Mouse (Mus musculus): ENCODE data around the gene Krcc1. TPM values are rescaled to one million over a fixed set of nuclear protein-coding genes. Genes with fewer than 3 reads are reported as not detected.
"Not testable (repeated sequence)": the region's sequence is repeated elsewhere in the genome, so short reads cannot be mapped to it uniquely, and the experiment has no call there.

The Krcc1 gene
- total and polyA plus RNA-seq, 3 experiments: 50.1 to 123 (median 85.5) TPM

GRCm38 (mm10) chr6:71259166-71259565 is 12.3 kb upstream of the Krcc1 start:
- DNase-seq (ENCODE audit: low spot score): no peak
- no peak overlapping the region for H3K4me3 ChIP-seq (ENCODE audit: low read depth, low read length)
- H3K36me3 ChIP-seq (replicated peaks): no peaks in the 10 kb centered on the region
- TF ChIP-seq CTCF (IDR thresholded peaks at IDR 0.05; ENCODE audit: low read depth, low read length) (no peak), GATA1 (IDR thresholded peaks at IDR 0.05; ENCODE audit: borderline replicate concordance, low read length) (no peak), POLR2AphosphoS5 (IDR thresholded peaks at IDR 0.05; ENCODE audit: insufficient replicate concordance, low read depth, low read length) (no peak), GATA2 (IDR thresholded peaks at IDR 0.05; ENCODE audit: borderline replicate concordance, low read depth, low read length) (no peak), TAL1 (conservative IDR thresholded peaks at IDR 0.05; ENCODE audit: low read depth, low read length) (no peak)
- peaks cover 45% of the 10 kb centered on the region for H3K4me1 ChIP-seq (ENCODE audit: insufficient read depth, low read depth, low read length)
- ATAC-seq (ENCODE audit: extremely low read depth, insufficient number of reproducible peaks, low FRiP score, poor library complexity, severe bottlenecking): no peak
- no peaks in the 10 kb centered on the region for H3K27me3 ChIP-seq (ENCODE audit: insufficient read depth, low read length)
- H3K9me3 ChIP-seq (replicated peaks): no peaks in the 10 kb centered on the region

GRCm38 (mm10) chr6:71260051-71260640 is 11.3 kb upstream of the Krcc1 start:
- peak; percentile 96 for ATAC-seq (ENCODE audit: extremely low read depth, insufficient number of reproducible peaks, low FRiP score, poor library complexity, severe bottlenecking)

GRCm38 (mm10) chr6:71261060-71261459 is 10.4 kb upstream of the Krcc1 start:
- DNase-seq (ENCODE audit: low spot score): no peak

More at GRCm38 (mm10) chr6:71260051-71260640, 11.3 kb upstream of the Krcc1 start:
- Histone ChIP-seq H3K9me3 (replicated peaks) (no peaks in the 10 kb centered on the region), H3K4me3 (ENCODE audit: low read depth, low read length) (peak overlapping the region; percentile 33; the same call in 1 of the 2 replicates), H3K27me3 (ENCODE audit: insufficient read depth, low read length) (no peaks in the 10 kb centered on the region), H3K4me1 (ENCODE audit: insufficient read depth, low read depth, low read length) (peaks cover 45% of the 10 kb centered on the region), H3K36me3 (replicated peaks) (no peaks in the 10 kb centered on the region)
- peak; percentile 71 for DNase-seq (ENCODE audit: low spot score)
- TF ChIP-seq TAL1 (conservative IDR thresholded peaks at IDR 0.05; ENCODE audit: low read depth, low read length) (peak; percentile 74), GATA1 (IDR thresholded peaks at IDR 0.05; ENCODE audit: borderline replicate concordance, low read length) (no peak), POLR2AphosphoS5 (IDR thresholded peaks at IDR 0.05; ENCODE audit: insufficient replicate concordance, low read depth, low read length) (no peak)

GRCm38 (mm10) chr6:71262142-71262833 is 9.2 kb upstream of the Krcc1 start:
- no peak for TF ChIP-seq GATA2 (IDR thresholded peaks at IDR 0.05; ENCODE audit: borderline replicate concordance, low read depth, low read length)

More at GRCm38 (mm10) chr6:71261060-71261459, 10.4 kb upstream of the Krcc1 start:
- Histone ChIP-seq H3K4me1 (ENCODE audit: insufficient read depth, low read depth, low read length) (peaks cover 45% of the 10 kb centered on the region), H3K36me3 (replicated peaks) (no peaks in the 10 kb centered on the region), H3K4me3 (ENCODE audit: low read depth, low read length) (no peak overlapping the region), H3K27me3 (ENCODE audit: insufficient read depth, low read length) (no peaks in the 10 kb centered on the region), H3K9me3 (replicated peaks) (no peaks in the 10 kb centered on the region)
- TF ChIP-seq POLR2AphosphoS5 (IDR thresholded peaks at IDR 0.05; ENCODE audit: insufficient replicate concordance, low read depth, low read length) (no peak), GATA1 (IDR thresholded peaks at IDR 0.05; ENCODE audit: borderline replicate concordance, low read length) (no peak), GATA2 (IDR thresholded peaks at IDR 0.05; ENCODE audit: borderline replicate concordance, low read depth, low read length) (no peak), CTCF (IDR thresholded peaks at IDR 0.05; ENCODE audit: low read depth, low read length) (no peak), TAL1 (conservative IDR thresholded peaks at IDR 0.05; ENCODE audit: low read depth, low read length) (no peak)
- no peak for ATAC-seq (ENCODE audit: extremely low read depth, insufficient number of reproducible peaks, low FRiP score, poor library complexity, severe bottlenecking)

GRCm38 (mm10) chr6:71267603-71268002 is 3.9 kb upstream of the Krcc1 start:
- H3K9me3 ChIP-seq (replicated peaks); H3K27me3 ChIP-seq (ENCODE audit: insufficient read depth, low read length); DNase-seq (ENCODE audit: low spot score); ATAC-seq (ENCODE audit: extremely low read depth, insufficient number of reproducible peaks, low FRiP score, poor library complexity, severe bottlenecking); H3K36me3 ChIP-seq (replicated peaks); H3K4me3 ChIP-seq (ENCODE audit: low read depth, low read length): not testable (repeated sequence)
- H3K4me1 ChIP-seq (ENCODE audit: insufficient read depth, low read depth, low read length): peaks cover 32% of the 10 kb centered on the region

More at GRCm38 (mm10) chr6:71262142-71262833, 9.2 kb upstream of the Krcc1 start:
- Histone ChIP-seq H3K36me3 (replicated peaks) (no peaks in the 10 kb centered on the region), H3K9me3 (replicated peaks) (no peaks in the 10 kb centered on the region), H3K4me1 (ENCODE audit: insufficient read depth, low read depth, low read length) (peaks cover 45% of the 10 kb centered on the region), H3K27me3 (ENCODE audit: insufficient read depth, low read length) (no peaks in the 10 kb centered on the region), H3K4me3 (ENCODE audit: low read depth, low read length) (no peak overlapping the region)
- ATAC-seq (ENCODE audit: extremely low read depth, insufficient number of reproducible peaks, low FRiP score, poor library complexity, severe bottlenecking) (no peak), DNase-seq (ENCODE audit: low spot score) (no peak)

- no peak overlapping the region; the same call in 1 of the 2 replicates for H3K4me3 ChIP-seq (ENCODE audit: low read depth, low read length)
- H3K27me3 ChIP-seq (ENCODE audit: insufficient read depth, low read length): no peaks in the 10 kb centered on the region
- H3K4me1 ChIP-seq (ENCODE audit: insufficient read depth, low read depth, low read length): peaks cover 34% of the 10 kb centered on the region
- TF ChIP-seq GATA1 (IDR thresholded peaks at IDR 0.05; ENCODE audit: borderline replicate concordance, low read length) (no peak), POLR2AphosphoS5 (IDR thresholded peaks at IDR 0.05; ENCODE audit: insufficient replicate concordance, low read depth, low read length) (no peak), CTCF (IDR thresholded peaks at IDR 0.05; ENCODE audit: low read depth, low read length) (no peak), GATA2 (IDR thresholded peaks at IDR 0.05; ENCODE audit: borderline replicate concordance, low read depth, low read length) (no peak), TAL1 (conservative IDR thresholded peaks at IDR 0.05; ENCODE audit: low read depth, low read length) (no peak)
- ATAC-seq (ENCODE audit: extremely low read depth, insufficient number of reproducible peaks, low FRiP score, poor library complexity, severe bottlenecking): no peak
- DNase-seq (ENCODE audit: low spot score): peak; percentile 23
- H3K9me3 ChIP-seq (replicated peaks): no peaks in the 10 kb centered on the region
- H3K36me3 ChIP-seq (replicated peaks): peaks cover 3% of the 10 kb centered on the region
Measured at GRCm38 (mm10) chr6:71268929-71269685, 2.4 kb upstream of the Krcc1 start.

GRCm38 (mm10) chr6:71269686-71270050 is 1.8 kb upstream of the Krcc1 start:
- peaks cover 39% of the 10 kb centered on the region for H3K4me1 ChIP-seq (ENCODE audit: insufficient read depth, low read depth, low read length)
- H3K4me3 ChIP-seq (ENCODE audit: low read depth, low read length): peak overlapping the region; percentile 33; the same call in 1 of the 2 replicates
- not testable (repeated sequence) for H3K27me3 ChIP-seq (ENCODE audit: insufficient read depth, low read length); DNase-seq (ENCODE audit: low spot score); ATAC-seq (ENCODE audit: extremely low read depth, insufficient number of reproducible peaks, low FRiP score, poor library complexity, severe bottlenecking); H3K9me3 ChIP-seq (replicated peaks); H3K36me3 ChIP-seq (replicated peaks)

Measured in G1E (cell line).